Mouse (Mus musculus) kidney, postnatal 25 days (tissue): ENCODE data around the gene Rab25.
"Not testable (repeated sequence)": the region's sequence is repeated elsewhere in the genome, so short reads cannot be mapped to it uniquely, and the experiment has no call there.

Experiments
- DNase-seq, 2 experiments: peaks; one replicate each; pipeline ENCODE4 v3.0.0; 2021; ENCODE audit warnings: mixed read lengths in 2 of 2

Gene Rab25

GRCm38 (mm10) chr3:88548180-88548917, at the start of gene Rab25:
TSS of gene Rab25 (minus strand) at chr3:88548300.
- DNase-seq: peak; percentile 69 to 86

GRCm38 (mm10) chr3:88596547-88596946, 48.4 kb upstream of the Rab25 start:
- DNase-seq: not testable (repeated sequence)

DNA sequence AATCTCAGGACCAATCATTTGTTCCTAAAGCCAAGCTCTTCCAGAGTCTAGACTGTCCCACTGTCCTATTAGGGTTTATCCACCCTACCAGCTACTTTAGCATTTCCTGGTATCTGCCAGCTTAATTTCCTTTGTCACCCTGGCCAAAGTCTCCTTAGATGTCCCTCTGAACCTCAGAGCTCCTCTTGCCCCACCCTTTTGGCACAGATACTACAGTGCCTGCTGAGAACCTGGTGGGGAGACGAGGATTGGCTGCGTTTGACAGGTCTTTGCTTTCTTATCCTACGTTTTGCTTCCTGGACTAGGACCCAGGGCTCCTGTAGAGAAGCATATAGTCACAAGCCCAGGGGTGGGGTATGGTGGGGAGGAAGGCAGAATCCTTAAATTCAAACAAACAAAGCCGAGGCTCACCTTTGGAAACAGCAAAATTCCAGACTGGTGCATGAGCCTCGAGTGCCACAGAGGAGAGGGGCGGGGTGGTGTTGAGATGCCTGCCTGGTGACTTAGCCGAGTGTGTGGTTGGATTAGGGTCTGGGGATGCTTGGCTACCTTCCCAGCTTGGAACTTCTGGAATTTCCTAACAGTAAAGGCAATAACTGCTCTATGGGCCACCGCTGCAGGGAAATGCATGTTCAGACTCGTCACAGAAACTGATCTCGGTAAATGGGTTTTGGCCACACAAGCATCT, 45.9 kb upstream of the Rab25 start:
- peak; percentile 45 to 71 for DNase-seq

DNA sequence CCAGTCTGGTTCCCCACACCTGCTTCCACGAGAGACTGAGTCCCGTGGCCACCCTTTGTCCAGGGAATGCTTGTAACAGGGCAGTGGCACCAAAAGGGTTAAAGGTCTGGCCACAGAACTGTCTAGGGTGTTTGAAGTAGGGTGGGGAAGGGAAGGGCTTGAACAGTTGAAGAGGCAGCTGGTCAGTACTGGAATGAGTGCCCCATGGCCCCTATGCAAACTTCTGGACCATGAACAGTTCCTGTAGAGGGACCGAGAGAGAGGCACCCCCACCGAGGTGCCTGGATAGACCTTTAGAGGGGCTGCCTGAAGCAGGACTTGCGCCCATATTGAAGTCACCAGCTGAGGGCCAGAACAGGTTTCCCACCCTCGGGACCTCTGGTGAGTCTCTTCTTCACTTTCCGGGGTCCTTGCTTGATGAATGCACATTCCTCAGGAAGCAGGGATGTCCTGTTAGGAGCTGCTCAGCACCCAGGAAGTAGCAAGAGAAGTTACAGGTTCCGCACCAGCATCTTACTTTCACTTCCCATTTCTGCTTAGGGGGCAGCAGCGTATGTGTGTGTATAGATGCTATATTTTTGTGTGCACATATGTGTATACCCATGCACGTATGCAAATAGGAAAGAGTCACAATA, 45.0 kb upstream of the Rab25 start:
- DNase-seq: peak in 1 of 2 experiments; percentile 44

DNA sequence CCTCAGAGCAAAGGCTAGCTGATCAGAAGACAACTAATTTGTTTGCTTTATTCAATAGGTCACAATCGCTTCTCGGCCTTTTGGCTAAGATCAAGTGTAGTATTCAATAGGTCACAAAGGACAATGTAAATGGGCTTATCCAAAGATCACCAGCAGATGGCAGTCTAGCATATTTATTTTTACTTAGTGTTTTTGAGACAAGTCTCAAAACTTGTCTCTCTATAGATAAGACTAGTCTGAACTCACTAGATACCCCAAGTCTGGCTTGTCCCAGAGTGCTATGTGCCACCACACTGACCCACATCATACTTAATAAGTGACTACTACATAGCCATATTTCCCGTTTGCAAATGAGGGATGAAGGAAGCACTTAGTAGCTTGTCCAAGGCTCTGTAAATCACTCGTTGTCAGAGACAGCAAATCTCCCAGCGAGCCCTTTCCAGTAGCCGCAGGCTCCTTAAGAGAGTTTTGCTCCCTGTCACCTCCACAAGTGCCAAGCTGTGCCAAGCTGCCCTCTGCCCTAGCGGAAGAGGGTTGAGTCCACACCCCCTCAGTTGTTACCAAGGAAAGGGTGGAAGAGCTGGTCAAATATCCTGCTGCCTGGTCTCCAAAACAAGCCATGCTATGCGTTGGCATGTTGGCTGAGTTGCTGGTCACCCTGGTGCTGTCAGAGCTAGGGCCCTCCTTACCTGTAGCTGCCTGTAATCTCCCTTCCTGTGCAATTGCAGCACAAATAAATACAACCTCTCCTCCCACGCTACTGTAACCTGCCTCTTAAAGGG, 44.0 kb upstream of the Rab25 start:
- peak; percentile 73 to 79 for DNase-seq

DNA sequence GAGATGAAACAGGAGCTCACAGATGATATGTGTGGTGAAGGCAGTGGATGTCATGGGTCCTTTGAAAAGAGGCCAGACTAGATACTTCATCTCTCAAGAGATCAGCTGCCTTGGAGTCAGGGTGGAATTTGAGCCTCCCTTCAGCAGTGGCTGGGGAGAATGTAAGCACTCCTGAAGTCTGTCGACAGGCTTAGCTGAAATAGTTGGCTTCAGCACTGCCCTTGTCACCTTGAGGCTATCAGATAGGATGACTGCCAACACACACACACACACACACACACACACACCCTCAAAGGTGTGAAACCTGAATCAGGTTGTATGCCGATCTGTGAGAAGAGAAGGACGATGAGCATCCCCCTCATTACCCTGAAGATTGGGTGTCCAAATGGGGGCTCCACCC, 42.9 kb upstream of the Rab25 start:
- no peak for DNase-seq

GRCm38 (mm10) chr3:88590246-88590645, 42.1 kb upstream of the Rab25 start:
- DNase-seq: no peak

DNA sequence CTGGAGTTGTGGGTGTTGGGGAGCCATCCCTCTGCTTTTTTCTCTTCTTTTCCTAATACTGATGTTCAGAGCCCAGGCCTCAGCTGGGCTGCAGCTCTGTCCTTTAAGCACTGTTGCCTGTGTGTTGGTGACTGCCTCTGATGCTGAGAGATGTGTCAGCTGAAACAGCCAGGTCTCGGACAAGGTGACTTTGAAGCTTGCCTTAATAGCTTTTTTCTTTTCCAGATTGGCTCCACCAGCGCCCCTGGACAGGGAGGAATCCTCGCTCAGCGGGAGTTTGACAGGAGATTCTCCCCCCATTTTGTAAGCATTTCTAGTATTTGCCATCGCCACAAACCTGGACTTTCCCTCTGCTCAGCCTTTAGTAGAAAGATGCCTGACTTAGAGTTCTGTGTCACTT, 38.5 kb upstream of the Rab25 start:
- no peak for DNase-seq

DNA sequence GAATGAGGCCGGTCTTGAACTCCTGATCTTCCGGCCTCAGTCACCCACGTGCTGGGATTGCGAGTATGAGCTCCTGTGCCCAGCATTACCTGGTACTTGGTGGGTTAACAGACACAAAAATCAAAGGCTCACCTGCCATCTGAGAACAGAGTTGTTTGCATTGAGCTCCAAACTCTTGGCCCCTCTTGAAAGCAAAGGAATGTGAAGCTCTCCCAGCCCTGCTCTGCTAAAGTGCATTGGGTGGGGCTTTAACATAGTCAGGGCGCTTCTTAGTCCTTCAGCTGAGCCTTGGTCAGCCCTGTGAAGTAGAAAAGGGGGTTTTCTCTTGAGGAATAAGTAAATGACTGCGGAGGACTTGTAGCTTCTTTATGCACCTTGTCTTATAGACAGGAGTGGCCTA, 37.7 kb upstream of the Rab25 start:
- no peak for DNase-seq

GRCm38 (mm10) chr3:88579454-88580117, 31.5 kb upstream of the Rab25 start:
- DNase-seq: peak; percentile 82 to 88

DNA sequence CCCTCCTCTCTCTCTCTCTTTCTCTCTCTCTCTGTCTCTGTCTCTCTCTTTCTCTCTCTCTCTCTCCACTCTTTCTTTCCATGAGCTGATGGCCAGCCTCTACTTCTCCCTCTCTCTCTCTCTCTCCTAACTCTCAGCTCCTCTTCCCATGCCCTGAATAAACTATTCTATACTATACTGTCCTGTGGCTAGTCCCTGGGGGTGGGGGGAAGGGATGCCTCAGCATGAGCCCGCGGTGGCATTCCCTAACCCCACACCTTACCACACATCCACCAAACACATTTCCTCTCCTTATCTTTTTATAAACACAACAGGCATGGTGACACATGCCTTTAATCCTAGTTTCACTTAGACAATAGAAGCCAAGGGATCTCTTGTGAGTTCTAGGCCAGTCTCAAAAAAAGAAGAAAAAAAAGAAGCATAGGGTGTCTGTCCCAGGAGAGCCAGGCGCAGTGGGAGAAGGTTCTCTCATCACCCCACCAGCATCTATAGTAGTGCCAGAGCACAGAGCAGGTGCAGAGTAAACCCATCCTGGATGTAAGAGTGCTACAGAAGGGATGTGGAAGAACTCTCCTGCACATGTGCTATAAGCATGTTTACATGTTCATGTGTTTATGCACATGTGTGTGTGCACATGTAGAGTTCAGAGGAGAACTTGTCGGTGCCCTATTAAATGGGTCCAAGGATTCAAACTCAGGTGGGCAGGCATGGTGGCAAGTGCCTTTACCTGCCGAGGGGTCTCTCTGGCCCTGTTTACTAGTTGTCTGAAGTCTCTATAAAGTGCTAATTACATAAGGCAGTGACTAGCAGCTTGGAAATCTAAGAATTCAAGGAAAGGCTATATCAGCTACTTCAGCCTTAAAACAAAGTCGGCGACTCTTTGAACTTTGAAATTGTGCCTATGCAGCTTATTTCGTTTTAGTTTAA, 30.7 kb upstream of the Rab25 start:
- DNase-seq: no peak

DNA sequence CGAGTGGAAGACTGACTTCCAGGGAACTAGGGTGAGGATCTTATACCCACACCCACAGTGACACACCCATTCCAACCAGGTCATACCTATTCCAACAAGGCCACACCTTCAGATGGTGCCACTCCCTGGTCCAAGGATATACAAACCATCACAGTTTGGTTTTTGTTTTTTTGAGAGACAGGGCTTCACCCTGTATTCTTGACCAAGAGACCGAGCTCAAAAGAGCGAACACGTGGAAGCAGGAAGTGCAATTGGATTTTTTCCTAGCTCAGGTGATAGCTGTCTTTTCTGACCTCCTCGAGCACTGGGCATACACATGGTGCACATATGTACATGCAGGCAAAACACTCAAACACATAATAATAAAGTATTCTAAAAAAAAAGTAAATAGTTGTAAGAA, 29.7 kb upstream of the Rab25 start:
- not testable (repeated sequence) for DNase-seq

DNA sequence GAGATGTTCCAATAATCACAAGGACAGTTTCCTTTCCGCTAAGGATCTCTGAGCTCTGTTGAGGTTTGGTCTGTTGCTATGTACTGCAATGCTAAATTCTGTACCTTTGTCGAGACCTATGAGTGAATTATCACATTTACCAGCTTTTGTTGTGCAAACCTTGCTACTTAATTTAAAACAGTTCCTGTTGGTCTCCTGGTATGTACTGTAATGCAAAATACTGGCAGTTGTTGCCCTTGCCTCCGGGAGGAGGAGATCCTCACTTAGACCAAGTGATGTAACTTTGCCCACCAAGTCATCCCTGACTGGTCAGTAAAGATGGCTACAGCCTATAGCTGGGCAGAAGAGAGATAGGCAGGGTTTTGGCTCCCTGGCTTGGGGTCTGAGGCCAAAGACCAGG, 27.4 kb upstream of the Rab25 start, which contains the start of gene Ssr2:
Gene Ssr2, plus strand, starts transcription at position 337 of the 400 bp plus-strand sequence.
- no peak for DNase-seq

- no peak for DNase-seq
Measured at GRCm38 (mm10) chr3:88573810-88574209, 25.7 kb upstream of the Rab25 start.

DNA sequence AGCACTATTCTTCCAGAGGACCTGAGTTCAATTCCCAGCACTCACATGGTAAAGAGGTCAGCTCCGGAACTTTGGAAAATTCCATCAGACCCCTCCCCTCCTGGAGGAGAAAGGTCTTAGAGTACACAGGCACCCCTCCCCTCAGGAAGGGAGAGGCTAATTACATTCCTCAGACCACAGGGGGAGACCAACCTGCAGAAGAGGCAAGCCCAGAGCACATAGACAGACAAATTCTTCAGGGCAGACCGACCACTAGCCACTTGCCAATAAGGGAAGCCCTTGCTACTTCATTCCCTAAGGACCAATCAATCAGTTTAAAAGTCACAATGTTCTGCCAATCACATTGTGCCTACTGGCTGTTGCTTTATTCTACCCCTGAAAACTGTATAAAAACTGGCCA, 24.7 kb upstream of the Rab25 start:
- no peak for DNase-seq

GRCm38 (mm10) chr3:88571856-88572255, 23.8 kb upstream of the Rab25 start:
- no peak for DNase-seq

- DNase-seq: no peak
Measured at GRCm38 (mm10) chr3:88570341-88570740, 22.2 kb upstream of the Rab25 start.

DNA sequence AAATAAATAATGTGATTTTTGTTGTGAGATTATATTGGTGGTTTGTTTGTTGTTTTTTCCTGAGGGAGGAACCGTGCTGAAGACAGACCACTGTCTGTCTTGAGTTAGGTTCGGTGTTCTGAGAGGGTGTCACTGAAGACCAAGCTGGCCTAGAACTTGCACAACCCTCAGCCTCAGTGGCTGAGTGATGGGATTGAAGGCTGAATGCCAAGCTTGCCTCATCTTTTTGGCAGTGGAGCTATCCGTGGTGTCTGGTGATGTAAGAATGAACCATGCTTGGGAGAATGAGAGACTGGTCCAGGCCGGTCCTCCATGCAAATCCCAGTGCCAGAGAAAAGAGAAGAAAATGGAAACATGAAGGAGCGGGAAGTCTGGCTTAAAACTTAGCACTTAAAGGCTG, 21.6 kb upstream of the Rab25 start:
- no peak for DNase-seq

DNA sequence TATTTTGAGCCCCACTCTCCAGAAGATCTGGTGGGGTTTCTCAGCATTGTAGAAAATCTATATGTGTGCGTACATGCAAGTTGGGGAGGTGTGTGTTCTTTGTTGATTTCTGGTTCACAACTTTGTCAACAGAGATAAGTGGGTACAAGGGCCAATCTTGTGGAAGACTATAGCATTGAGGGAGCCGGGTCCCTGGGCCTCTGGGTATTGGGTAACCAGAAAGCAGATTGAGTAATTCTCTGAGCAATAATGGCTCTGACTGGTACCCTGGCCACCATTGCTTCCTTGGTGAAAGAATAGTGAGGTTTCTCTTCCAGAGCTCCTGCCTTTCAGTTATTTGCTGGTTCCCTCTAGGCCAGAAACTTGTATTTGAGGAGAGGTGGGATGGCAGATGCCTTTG, 21.0 kb upstream of the Rab25 start:
- no peak for DNase-seq

GRCm38 (mm10) chr3:88568615-88569014, 20.5 kb upstream of the Rab25 start:
- DNase-seq: no peak

- no peak for DNase-seq
Measured at GRCm38 (mm10) chr3:88567892-88568291, 19.8 kb upstream of the Rab25 start.
